Mouse (Mus musculus) cerebellum, adult 8-10 months (tissue): ENCODE results near the gene Apbb2.

Experiments used
- DNase-seq: peaks from one replicate; pipeline ENCODE4 v3.0.0; 2022

Apbb2 gene

DNA sequence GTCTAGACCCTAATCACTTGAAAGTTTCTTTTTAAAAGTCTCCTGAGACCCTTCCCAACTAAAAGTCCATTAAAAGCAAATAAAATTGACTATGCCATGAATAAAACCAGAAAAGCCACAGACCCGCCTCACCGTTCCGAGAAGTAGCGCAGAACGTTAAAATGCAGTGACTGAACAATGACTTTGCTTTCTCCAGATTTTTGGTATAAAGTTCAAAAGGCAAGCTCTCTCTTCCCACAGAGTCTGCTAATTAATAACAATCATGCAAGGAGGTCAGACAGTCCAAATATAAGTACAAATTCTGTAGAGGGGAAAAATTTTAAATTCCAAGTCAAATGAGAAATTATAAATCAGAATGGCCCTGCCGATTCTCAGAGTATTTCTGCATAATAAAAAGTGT, 103.9 kb downstream of the Apbb2 start:
- no peak for DNase-seq

DNA sequence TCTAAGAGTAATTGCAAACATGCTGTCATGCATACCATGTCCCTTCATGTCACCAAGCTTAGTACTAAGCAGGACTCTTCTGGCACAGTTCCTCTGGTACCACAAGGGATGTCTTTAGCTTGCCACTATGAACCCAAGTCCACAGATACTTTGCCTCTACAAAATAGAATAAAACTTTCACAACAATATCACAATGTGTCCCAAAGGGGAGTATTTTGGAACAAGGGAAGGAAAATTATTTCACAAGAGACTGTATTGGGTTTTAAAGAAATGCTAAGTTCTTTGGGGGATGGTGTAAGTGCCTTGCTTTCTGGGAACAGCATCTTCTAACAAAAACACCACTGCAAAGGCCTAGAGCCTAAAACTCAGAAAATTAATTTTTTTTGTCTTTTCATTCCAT, 105.2 kb downstream of the Apbb2 start:
- DNase-seq = no peak

DNA sequence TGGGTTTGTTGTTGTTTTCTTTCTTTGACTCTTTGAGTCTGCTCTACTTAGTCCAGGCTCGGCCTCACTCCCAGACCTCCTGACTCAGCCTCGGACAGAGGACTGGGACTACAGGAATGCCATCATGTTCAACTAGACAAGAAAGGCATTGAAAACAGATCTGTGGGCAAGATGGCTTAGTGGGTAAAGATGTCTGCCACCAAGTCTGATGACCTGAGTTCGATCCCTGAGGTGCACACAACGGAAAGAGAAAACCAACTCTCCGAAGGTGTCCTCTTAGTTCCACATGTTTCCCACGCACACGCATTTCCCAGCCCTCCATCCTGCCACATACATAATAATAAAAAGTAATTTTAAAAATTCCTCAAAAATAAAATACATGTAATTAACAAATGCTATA, 106.1 kb downstream of the Apbb2 start:
- no peak for DNase-seq

DNA sequence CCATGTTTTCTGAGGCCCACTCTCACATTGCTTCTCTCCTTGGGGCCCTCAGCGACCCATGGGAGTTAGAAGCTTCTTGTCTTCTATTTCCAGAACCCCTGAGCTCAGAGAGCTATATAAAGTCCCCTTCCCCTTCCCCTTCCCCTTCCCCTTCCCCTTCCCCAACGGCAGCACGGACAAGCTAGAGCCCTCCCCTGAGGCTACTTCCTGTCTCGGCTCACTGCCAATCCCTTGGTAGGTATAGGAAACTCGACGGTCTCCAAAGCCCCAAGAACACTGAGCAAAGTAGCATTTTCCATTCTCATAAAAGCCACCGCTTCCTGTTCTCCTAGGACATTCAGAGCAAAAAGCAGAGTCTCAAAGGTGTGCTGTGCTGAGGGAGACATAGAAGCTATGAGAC, 107.9 kb downstream of the Apbb2 start:
- no peak for DNase-seq

DNA sequence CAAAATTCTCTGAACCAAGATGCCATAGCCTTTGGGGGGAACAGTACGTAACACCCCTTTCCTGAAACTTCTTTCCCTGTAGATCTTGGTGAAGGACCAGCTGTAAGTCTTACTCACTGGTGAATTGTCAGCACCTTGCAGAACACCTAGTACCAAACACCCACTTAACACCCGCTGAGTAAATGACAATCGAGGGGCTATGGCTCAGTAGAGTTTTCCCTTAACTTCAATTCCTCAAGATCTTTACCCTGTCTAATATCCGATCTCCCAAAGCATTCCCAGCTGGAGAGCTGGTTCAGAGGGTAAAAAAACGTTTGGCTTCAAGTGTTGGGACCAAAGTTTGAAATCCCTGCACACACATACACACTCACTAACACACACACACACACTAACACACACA, 109.4 kb downstream of the Apbb2 start:
- DNase-seq = no peak

DNA sequence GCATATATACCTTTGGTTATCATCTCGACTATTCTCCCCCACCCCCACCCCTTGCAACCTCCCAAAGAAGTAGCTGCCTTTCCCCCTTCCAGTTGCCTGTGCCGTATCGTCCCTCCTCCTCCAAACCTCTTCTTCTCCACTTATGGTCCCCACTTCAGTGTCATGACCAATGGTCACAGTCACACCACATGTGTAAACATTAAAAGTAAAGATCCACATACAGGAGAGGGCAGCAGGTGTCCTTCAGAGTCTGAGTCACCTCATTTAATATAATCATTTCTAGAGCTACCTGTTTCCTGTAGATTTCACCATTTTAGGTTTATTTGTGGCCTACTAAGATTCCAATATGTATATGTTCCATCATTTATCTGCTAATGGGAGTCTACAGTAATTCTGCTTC, 113.0 kb downstream of the Apbb2 start:
- no peak for DNase-seq

DNA sequence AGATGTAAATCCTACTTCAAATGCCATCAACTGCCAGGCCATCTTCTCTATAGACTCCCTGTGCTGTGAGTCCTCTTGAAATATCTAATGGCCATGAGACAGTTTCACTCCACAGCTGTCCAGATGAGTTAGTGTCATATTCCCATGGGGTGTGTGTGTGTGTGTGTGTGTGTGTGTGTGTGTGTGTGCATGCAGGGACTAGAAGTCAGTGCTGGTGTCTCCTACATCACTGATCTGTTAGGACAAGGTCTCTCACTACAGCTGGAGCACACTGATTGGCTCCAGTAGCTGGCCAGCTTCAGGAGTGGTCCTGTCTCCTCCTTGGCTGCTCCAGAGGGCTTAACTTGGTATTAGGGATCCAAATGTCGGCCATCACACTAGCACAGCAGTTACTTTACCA, 113.5 kb downstream of the Apbb2 start:
- DNase-seq = no peak

DNA sequence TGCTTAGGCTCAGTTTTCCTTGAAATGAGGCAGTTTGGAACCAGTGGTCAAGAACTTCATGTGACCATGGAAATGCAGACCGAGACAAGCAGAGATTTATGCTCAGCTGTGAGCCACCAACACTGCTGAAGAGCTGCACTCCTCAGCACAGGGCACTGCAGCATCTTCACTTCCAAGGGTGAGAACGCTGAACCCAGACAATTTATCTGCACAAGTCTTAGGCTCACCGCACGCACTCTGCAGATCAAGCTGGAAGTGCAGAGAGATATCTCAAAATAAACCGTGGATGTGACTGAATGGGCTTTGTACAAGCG, 114.2 kb downstream of the Apbb2 start:
- no peak for DNase-seq

DNA sequence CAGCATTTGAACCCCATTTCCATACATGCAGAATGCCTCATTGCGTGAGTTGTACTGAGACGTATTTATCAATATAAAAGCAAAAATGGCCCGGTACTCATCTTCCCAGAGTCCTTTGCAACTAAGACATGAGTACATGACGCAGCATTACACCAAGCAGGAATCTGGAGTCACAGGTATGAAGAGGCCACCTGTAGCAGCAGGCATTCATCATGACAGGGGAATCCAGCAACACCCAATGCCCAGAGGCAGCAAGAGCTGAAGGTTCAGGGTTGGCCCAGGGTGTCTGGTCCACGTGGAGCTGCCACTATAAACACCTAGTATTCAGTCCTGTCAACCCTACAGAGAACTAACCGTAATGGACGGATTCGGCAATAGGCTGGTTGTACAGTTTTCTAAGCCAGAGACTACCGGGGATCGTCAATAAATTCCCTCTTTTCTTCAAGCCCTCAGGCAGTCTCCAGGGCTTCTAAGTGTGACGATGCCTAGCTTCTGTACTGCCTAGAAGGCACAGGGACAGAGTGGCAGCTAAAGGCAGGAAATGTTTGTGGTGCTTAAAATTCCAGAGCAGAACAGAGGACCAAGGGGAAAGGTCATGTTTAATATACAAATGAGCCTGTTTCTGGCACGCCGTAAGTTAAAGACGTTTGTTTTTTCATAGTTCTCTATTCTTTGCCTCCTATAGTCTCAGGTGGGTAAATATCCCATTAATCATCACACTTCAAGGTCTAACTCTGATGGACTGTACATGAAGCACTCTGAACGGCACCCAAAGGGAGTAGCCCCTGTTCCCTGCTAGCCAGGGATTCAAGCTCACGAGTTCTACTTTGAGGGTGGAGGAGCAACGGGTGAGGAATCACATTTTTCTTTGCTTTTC, 114.8 kb downstream of the Apbb2 start:
- DNase-seq = no peak

DNA sequence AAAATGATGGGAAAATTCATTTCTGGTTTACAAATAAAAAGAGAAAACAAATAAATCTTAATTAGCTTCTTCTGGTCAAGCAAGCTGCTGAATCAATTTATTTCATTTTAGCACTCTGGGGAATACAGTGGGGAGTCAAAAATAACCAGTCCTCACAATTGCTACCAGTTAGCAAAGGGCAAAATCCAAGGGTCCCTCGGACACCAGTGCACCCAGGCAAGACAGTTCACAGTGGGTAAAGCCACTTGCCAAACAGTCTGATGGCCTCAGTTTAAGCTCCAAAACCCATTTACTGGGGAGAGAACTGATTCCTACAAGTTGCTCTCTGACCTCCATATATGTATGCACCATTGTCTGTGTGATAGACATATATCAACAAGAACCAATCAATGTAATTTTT, 115.6 kb downstream of the Apbb2 start:
- no peak for DNase-seq

DNA sequence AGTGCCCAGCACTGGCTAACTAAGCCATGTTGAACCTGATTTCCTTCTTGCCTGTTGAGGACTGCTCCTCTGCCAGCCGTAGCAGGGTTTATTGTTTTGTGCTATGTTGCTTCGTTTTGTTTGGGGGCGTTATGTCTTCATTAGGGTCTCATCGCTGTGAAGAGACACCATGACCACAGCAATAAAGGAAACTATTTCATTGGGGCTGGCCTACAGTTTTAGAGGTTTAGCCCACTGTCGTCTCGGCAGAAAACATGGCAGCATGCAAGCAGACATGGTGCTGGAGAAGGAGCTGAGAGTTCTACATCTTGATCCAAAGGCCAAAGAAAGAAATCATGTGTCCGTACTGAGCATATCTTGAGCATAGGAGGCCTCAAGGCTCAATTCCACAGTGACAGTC, 119.0 kb downstream of the Apbb2 start:
- no peak for DNase-seq

DNA sequence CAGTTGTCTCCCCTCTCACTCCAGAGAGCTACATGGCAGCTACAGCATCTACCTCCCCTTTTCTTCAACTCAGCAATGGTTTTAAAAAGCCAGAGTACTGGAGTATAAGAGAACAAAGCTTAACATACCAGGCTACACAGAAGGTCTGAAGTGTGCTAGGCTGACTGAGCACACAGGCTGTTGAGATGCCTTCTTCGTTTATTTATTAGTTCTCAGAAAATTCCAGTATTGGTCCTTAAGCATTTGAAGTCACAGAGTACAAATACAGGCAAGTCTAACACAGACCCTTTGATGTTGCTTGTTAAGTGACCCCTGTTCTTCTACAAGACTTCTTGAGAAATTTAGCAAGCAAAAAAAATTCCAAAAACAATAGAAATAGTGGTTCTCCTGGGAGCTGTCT, 120.4 kb downstream of the Apbb2 start:
- DNase-seq = no peak

DNA sequence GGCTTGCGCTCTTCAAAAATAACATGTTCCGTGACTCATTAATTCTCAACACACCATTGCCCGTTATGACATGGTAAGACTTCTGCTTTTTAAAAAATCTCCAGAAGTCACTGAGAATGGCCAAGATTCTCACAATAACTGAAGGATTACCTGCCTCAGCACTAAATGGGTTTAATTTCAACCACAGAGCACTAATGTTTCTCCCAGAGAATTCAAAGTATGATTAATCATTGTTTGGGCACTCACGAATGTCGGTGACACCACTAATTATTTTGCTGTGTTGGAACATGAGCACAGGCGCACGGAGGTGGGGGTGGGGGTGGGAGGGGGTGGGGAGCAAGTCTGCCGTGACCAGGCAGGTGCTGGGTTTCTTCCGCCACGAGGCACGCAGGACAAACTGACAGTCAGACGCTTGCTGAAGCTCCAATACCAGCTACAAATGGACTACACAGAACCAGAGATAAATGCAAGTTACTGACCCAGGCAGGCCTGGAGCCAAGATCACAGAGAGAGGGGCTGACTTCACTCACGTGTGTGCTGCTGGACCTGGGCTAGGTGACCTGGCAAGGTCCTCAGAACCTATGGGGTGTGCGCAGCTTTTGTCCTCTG, 121.0 kb downstream of the Apbb2 start:
- no peak for DNase-seq

DNA sequence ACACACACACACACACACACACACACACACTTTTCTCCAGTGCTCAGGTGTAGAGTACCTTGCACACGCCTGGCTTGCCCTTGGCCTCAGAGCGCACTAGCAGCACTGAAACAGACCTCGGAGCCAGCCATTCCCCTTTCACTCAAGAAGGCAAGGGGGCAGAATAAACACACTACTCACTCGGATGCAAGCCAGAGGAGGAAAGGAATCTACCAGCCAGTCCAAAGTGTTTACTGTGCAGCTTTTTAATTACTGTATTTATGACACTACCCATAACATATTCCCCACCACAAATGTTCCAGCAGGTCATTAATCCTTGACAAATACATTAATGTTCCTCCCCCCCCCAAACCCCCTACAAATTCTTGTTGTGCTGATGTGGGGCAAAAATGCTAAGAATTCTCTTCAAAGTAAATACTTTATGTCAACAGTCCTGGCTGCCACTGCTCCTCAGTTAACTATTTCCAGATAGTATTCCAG, 121.7 kb downstream of the Apbb2 start:
- no peak for DNase-seq

DNA sequence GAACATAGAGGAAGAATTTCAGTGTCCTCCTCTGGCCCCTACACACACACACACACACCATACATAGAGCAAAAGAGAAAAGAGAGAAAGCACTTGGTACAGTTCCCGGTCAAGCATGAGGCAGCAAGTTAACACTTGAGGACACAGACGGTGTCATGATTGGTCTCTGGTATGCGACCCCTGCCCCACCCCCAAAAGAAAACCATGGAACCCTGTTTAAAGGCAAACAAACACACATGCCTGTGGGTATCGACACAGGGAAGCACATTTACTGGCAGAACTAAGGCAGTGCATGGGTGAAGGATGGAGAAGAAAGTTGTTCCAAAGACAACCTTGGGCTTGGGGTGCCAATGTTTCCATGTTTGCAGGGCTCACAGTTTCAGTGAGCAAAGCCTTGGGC, 123.9 kb downstream of the Apbb2 start:
- no peak for DNase-seq

DNA sequence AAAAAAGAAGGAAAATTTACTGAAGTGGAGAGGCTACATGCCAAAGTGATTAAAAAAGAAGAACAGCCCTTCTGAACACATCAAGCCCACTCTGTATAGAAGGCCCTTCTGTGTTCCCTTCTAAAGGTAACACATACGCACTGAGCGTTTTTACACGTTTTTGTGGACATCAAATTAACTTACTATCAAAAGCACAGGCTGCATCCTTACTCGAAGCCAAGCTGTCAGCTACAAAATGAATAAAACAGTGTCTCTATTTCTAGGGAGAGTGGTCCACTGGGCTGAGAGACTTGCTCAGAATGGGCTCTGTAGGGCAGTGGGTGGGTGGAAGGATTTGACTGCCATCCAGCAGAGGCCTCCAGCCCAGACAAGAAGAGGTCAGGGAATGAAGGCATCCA, 126.0 kb downstream of the Apbb2 start:
- no peak for DNase-seq

DNA sequence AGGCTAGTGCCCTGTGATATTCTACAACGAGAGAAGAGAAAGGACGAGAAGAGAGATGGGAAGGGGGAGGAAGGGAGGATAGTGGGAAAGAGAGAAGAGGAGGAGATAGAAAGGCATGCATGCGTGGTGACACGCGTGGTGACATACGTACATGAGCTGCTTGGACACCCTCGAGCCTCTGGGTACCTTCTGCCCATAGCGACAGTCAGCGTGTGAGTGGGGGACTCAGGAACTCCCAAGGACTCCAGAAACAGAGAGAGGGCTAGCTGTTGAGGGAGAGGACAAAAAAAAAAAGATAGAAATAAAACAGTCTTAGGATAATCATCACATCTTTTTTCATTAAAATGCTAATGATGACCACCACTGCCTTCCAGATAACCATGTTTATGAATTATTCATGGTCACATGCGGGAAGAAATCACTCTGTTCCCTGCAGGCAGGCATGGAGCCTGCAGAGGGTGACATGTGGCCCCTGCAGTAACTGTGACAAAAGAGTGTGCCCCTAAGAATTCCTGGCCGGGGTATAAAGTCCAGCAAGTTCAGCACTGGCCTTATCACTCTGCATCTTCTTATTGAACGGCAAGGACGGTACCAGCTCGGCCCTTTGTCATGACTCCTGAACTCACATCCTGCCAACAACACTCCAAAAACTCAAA, 126.5 kb downstream of the Apbb2 start:
- DNase-seq = no peak

DNA sequence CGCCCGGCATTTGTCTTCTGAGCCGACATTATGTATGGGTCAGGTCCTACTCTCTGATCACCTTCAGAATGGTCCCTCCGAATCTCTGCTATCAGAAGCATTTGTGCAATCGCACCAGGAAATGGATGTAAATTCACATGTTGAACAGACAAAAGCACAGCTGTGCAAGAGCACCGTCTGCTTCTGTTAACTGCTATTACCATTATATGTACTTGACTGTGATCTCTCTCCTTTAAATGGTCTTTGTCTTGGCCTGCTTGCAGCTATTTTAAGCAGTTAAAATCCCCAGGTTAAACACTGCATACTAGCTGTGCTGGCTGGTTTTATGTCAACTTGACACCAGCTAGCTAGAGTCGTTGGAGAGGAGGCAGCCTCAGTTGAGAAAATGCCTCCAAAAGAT, 132.6 kb downstream of the Apbb2 start:
- no peak for DNase-seq

DNA sequence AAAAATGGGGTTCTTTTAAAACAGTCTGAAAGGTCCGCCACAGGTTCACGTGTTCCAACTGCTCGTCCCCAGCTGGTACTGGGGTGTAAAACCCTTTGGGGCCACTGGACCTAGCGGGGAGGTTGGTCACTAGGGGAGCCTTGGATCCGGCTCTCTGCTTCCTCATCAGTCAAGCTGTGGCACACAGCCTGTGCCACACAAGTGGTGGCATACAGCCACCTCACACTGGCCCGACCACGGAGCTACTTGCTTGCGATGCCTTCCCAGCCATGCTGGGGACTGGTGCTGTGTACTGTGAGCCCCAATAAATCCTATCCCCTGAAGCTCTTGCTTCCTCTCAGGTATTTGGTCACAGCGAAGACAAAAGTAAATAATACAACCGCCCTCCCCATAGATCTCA, 142.3 kb downstream of the Apbb2 start:
- peak; percentile 25 for DNase-seq

DNA sequence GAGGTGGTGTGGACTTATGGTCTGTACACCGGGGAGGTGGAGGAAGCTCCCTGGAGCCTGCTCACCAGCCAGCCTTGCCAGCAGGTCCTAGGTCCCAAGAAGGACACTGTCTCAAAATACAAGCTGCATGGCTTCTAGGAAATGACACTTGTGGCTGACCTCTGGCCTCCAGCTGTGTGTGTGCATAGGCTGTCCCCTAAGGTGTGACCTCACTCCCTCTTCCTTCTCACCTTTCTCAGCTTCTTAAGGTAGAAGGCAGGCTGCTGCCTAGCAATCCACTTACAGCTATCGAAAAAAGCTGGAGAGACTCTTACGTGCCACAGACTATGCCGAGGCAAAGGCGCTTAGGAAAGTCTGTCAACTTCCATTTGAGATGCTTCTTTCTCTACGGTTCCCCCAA, 142.8 kb downstream of the Apbb2 start:
- DNase-seq = no peak

DNA sequence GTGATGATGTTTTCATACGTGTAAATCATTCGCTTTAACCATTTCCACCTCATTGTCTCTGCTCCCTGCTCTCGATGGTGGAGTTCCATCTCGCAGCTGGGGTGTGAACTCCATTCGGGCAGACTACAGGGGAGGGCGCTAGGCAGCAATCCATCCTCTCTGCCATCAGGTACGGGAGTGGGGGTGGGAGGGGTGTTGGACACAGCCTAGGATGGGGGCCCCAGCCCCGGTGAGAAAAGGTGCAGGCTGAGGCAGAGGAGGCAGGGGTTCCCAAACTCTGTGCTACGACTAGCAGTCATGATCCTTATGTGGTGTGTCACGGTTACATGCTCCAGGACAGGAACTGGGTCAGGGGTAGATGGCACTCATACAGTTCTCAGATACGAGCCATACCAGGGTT, 144.4 kb downstream of the Apbb2 start:
- no peak for DNase-seq

DNA sequence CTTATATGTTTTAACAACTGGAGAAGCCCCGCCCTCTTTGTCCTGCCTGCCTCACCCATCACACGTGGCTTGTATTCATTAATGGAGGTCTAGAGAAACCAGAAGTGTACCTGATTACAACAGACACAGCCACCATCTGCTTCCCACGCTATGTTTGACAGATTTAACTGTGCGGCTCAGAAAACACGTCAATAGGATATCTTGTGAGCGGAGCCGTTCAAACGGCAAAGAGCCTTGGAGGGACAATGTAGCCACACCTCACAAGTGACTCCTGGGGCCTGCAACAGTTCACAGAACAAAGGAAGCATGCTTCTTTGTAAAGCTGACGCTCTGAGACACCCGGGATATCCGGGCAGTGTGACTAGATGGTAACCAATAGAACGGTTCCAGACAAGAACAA, 145.0 kb downstream of the Apbb2 start:
- DNase-seq = no peak

DNA sequence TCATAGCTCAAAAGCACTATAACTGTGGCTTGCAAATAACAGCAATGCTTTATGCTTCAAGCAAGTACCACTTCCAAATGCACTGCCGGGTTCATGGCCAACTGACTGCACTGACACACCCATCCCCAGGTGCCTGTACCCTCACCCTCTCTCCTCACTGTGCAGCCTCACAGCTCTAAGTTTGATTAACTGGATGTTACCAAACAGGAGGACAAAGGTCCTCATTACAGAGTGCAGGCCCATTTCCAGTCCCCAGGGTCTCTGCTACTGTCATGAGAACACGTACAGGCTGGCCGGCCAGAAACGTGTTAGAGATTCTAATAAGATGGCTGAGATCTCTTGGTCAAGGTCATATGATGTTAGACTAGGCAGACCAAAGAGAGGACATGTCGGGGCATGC, 147.7 kb downstream of the Apbb2 start:
- DNase-seq = no peak

DNA sequence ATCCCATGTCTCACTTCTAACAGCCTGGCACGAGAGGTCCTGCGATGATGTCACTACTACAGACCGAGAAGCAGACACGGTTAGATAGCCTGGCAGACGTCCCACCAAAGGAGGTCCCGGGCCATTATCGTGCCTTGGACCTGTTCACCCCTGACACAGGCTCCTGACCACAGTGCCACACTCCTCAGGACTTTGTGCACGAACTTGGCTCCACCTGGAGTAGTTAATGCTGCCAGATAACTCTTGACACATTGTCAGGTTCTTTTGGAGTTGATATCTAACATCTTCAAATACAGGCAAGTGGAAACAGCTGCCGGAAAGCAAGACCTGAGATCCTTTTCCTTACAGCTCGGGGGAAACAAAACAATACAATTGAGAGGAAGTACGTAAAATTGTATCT, 148.9 kb downstream of the Apbb2 start:
- DNase-seq = no peak
